Mouse (Mus musculus) spleen, postnatal 14 days (tissue): ENCODE measurements around the gene Ubxn10.

Source experiments
- DNase-seq, 2 experiments: peaks; one replicate each; pipeline ENCODE4 v3.0.0; 2021 to 2022; ENCODE audit warnings: low spot score in 2 of 2

Gene Ubxn10

GRCm38 (mm10) chr4:138702031-138702430, 34.9 kb downstream of the Ubxn10 start:
- no peak for DNase-seq

- no peak for DNase-seq
These were observed 35.9 kb downstream of the Ubxn10 start for GRCm38 (mm10) chr4:138701111-138701510.

- peak in 1 of 2 experiments; percentile 5 for DNase-seq
These were observed 36.6 kb downstream of the Ubxn10 start for GRCm38 (mm10) chr4:138700184-138700982.

- no peak for DNase-seq
These were observed 38.7 kb downstream of the Ubxn10 start for GRCm38 (mm10) chr4:138698296-138698695.

GRCm38 (mm10) chr4:138697166-138697860, 39.7 kb downstream of the Ubxn10 start:
- no peak for DNase-seq

GRCm38 (mm10) chr4:138696720-138697119, 40.2 kb downstream of the Ubxn10 start:
- no peak for DNase-seq

- no peak for DNase-seq
These were observed 43.8 kb downstream of the Ubxn10 start for GRCm38 (mm10) chr4:138693043-138693692.

- DNase-seq = no peak
These were observed 45.4 kb downstream of the Ubxn10 start for GRCm38 (mm10) chr4:138691443-138692181.

- DNase-seq = no peak
These were observed 46.4 kb downstream of the Ubxn10 start for GRCm38 (mm10) chr4:138690561-138690960.

- no peak for DNase-seq
These were observed 47.9 kb downstream of the Ubxn10 start for GRCm38 (mm10) chr4:138689094-138689512.

GRCm38 (mm10) chr4:138685813-138686212, 51.2 kb downstream of the Ubxn10 start:
- no peak for DNase-seq

- DNase-seq = no peak
These were observed 54.2 kb downstream of the Ubxn10 start for GRCm38 (mm10) chr4:138682760-138683159.

- no peak for DNase-seq
These were observed 56.8 kb downstream of the Ubxn10 start for GRCm38 (mm10) chr4:138680124-138680523.

- no peak for DNase-seq
These were observed 59.4 kb downstream of the Ubxn10 start for GRCm38 (mm10) chr4:138677579-138677978.

- no peak for DNase-seq
These were observed 60.5 kb downstream of the Ubxn10 start for GRCm38 (mm10) chr4:138676480-138676879.

GRCm38 (mm10) chr4:138672160-138672559, 64.8 kb downstream of the Ubxn10 start:
- DNase-seq = no peak

- no peak for DNase-seq
These were observed 66.7 kb downstream of the Ubxn10 start for GRCm38 (mm10) chr4:138670093-138670889.

- DNase-seq = no peak
These were observed 70.4 kb downstream of the Ubxn10 start for GRCm38 (mm10) chr4:138666521-138666920.

GRCm38 (mm10) chr4:138659936-138660602, 76.9 kb downstream of the Ubxn10 start:
- no peak for DNase-seq
